Mouse (Mus musculus): ENCODE data around the gene Dlx4.

Gene Dlx4

GRCm38 (mm10) chr11:95102161-95102904 lies 43.7 kb downstream of the Dlx4 start:
- no peak for DNase-seq (ENCODE audit: low spot score)

DNA sequence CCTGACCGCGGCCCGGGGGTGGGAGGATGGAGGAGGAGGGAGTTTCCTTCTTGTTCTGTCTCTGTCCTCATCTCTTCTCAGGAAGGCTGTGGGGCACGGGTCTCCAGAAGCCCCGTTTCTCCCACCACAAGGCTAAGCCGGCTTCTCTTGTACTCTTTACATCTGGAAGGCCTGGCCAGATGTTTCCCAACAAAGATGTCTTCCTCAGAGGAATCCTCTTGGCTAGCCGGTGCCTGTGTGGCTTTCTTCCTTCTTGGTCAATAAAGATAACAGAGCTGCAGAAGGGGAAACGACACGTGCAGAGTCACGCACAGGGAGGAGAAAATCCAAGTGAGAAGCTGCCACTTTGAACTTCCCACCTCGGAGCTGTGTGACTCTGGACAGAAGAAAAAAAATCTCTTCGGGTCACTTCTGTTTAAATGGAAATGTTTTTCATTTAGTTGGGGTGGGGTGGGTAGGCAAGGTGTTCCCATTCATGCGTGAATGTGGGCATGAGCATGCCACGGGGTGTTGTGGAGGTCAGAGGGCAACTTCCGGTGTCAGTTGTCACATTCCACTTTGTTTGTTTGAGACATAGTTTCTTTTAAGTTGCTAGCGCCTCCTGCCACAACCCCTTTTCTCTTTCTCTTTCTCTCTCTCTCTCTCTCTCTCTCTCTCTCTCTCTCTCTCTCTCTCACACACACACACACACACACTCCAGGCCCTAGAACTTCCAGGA lies 44.8 kb downstream of the Dlx4 start:
- no peak for DNase-seq (ENCODE audit: low spot score)

DNA sequence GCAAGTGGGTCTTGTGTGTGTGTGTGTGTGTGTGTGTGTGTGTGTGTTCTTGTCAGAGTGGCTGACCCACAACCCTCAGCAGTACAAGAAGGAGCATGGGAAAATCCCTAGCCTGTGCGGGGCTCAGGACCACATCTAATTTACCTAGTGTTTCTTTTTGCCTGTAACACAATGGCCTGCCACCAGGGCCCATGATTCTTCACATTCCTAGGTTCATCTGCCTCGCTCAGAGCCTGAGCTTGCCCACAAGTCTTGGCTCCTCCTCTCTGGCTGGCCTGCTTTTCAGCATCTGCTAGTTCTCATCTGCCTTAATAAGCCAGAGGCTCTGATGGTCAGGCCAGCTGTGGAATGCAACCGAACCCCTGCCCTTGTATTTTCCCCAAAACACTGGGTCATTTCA lies 45.7 kb downstream of the Dlx4 start:
- no peak for DNase-seq (ENCODE audit: low spot score)

DNA sequence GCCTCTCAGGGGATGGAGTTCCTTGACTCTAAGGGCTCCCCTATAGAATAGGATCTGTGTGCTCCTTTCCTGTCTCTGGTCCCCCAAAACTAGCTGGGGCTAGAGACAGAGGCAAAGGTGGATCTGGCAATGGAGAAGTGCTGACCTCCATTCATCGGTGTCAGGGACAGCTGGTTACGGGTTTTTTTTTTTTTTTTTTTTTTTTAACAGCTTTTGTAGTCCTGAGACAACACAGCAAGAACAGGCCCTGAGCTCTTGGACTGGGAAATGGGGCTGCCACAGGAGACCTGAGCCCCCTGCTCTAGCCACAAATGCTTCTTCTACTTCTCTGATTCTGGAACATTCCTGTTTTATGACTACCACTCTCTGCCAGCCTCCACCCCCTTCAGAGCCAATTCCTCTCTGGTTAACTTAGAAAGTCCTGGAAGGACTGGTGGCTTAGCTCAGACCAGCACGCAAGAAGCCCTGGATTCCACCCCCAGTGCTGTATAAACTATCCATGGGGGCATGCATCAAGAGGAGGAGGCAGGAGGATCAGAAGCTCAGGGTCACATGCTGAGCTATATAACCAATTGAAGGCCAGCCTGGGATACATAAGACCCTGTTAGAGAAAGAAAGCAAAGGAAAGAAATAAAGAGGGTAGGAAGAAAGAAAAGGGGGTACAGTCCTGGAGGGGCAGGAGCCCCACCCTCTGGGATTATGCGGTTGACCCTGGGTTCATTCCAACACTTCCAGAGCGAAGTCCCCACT lies 47.5 kb downstream of the Dlx4 start:
- DNase-seq (ENCODE audit: low spot score): no peak

DNA sequence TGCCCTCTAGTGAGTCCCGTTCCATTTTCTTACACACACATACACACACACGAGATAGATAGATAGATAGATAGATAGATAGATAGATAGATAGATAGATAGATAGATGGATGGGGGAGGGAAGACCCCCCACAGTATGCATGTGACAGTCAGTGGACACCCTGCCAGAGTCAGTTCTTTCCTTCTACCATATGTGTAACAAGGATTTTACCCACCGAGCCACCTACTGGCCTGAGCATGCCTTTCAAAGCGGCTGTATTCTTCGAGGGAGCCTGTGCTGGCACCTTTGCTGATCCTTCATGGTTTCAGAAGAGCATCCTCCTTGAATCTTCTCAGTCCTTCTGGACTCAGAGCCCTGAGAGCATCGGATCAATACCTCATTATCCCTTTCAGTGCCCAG lies 48.2 kb downstream of the Dlx4 start:
- no peak for DNase-seq (ENCODE audit: low spot score)

DNA sequence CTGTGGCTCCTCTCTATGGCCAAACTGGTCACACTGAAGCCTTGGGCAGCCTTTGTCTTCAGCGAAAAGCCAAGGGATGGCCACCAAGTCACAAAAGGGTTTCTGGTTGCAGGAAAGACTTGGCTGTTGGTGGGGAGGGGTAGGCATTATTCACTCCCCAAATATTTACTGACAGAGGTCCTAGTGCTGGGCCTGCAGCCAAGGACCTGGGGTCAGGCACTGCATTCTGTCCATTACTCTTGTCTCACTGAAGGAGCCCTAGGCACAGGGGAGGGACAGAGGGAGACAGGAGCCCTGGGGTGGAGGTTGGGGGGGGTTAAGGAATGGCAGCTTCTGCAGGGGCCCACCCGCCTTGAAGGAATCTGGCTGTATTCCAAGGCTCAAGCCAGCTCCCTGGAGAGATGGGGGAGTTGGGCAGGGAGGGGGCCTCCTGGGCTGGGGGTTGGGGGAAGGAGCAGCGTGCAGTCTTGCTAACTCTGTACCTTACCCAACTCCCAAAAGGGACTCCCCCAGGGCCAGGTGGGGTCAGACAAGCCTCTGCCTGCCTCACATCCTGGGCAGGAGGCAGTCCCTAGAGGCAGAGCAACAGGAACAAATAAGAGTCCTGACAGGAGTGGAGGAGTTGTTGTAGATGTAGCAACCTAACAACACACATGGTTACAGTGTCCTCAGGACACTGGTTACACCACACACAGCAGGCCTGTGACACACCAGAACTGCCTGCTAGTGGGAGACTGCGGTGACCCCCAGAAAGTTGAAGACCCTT lies 49.3 kb downstream of the Dlx4 start:
- no peak for DNase-seq (ENCODE audit: low spot score)

DNA sequence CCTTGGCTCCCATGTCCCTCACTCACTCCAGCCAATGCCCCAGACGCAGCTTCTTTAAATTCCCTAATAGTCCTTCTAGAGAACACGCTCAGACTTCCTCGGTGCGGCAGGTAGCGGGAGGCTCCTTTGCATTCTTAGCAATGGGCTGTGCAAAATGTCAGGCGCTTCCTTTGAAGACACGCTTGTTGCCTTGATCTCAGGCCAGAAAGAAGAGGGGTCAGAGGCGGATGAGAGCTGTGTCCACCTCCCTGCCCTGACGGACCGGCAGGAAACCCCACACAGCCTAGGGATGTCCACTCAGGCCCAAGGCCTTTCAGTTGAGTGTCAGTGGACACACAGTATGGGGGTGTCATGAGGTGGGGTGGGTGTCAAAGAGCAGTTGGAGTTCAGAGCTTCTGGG lies 50.5 kb downstream of the Dlx4 start:
- no peak for DNase-seq (ENCODE audit: low spot score)

DNA sequence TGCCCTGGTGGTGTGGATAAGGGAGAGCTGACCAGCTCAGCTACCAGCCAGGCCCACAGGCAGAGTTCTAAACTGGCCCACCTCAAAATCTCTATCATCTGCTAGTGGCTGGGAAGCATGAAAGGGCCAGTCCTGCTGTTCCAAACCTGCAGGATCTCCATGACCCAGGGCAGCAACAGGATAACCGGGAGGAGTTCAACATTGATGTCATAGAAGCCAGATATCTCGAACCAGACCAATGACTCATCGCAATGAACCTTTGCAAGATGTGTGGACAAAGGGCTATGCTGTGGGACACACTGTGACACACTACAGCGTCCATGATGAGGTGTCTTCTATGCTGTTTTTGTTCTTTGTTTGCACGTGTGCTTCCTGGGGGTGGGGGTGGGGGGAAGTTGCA lies 53.0 kb downstream of the Dlx4 start:
- DNase-seq (ENCODE audit: low spot score): no peak

Measured in urinary bladder, postnatal 25 days (tissue).